Mouse (Mus musculus) frontal cortex, postnatal 10 days (tissue): ENCODE data around the gene Ash1l.

ENCODE experiments used
- DNase-seq, 2 experiments: peaks; one replicate each; pipeline ENCODE4 v3.0.0; 2022; ENCODE audit warnings: low spot score in 2 of 2, mixed read lengths in 1 of 2

Ash1l gene

DNA sequence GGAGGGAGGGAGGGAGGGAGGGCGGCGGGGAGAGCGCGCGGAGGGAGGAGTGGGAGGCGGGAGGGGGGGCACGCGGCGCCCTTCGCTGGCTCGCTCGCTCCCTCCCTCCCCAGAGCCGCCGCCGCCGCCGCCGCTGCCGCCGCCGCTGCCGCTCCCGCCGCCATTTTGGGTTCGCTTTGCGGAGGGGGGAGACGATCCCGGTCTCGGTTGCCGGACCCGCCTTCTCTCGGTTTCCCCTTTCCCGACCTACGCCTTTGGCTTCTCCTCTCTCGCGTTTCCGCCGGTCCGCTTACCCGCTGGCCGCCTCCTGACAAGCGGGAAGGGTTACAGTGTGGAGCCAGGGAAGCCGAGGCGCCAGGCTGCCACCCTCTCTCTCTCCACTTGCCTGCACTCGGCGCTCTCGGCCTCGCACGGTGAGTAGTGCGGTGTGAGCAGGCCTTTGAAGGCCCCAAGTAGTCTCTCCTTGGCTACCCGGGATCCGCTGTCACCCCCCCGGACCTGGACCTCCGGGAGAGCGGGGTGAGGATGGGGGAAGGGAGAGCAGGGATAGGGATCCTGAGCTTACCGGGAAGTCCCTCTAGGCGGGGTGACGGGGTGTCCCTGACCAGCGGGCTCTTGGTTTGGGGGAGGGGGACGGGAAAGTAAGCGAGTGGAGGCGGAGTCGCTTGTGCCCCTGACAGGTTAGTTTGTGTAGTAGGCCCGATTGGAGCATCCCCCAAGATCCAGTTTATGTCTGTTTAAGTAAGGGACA lies at the start of gene Ash1l, which contains the start of gene Dap3:
Ash1l (plus strand) TSS at position 47 of the 751 bp plus-strand sequence.
Dap3 (minus strand) TSS at position 606 of the 751 bp plus-strand sequence.
- peak; percentile 73 to 75 for DNase-seq

DNA sequence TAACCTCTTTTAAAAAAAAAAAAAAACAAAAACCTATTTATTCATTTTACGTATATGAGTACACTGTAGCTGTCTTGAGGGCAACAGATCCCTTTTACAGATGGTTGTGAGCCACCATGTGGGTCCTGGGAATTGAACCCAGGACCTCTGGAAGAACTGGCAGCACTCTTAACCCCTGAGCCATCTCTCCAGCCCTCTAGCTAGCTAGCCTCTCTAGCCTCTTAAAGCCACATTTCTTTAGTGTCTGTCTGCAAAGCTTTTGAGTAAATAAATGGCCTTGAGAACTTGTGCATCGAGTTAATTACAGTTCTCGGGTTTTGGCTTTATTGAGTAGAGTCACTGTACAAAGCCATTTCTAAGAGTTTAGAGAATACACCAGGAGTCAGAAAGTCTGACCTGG lies 45.6 kb upstream of the Ash1l start:
- no peak for DNase-seq

DNA sequence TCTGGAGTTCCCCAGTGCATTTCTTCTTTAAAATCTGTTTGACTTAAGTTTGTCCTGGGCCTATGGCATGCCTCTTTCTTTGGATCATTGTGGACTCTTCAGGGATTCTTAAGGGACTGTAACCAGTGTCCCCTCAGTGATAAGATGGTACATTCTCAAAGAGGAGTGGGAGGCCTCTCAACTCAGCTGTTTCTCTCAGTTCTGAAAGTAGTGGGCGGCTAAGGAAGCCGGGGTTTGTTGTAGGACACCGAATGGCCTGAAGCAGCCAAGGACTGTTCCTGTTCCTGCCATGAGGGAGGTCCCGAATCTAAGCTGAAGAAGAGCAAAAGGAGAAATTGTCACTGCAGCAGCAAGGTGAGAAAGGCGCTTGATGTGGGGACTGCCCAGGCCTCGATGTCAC lies 45.2 kb upstream of the Ash1l start:
- DNase-seq, result no peak

DNA sequence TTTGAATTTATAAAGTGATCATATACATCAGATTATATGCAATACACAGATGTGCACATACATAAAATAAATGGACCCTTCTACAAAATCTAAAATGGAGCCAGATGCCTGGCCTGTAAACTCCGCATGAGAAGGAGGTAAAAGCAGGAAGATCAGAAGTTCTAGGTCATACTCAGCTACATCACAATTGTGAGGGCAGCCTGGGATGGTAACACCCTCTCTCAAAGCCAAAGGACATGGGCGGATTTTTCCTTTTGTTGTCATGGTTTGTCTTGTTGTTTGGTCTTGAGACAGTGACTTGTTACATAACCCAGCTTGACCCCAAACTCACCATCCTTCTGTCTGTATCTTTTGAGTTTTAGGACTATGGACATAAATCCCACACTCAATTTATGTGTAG lies 44.7 kb upstream of the Ash1l start:
- no peak for DNase-seq

DNA sequence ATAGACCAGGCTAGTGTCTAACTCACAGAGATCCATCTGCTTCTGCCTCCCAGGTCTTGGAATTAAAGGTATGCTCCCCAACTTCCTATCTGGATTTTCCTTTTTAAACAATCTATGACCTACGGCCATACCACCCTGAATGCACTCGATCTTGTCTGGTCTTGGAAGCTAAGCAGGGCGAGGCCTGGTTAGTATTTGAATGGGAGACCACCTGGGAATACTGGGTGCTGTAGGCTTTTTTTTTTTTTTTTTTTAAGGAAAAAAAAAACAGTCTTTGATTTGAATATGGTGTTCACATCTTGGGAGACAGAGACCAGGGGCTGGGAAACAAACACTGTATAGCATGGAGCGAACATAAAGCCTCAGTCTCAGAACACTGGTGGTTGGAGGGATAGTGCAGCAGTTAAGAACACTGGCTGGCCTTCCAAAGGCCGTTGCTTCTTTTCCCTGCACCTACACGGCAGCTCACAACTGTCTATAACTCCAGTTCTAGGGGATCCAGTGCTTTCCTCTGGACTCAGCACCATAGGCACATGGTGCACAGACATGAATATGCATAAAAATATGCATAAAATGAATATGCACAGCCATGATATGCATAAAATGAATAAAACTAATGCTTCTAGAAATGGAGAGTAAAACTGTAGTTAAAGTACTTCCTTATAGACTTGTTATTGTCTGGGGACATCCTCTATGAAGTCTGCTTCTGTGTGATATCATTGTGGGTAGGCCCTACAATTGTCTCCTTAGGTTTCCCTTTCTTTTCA lies 43.8 kb upstream of the Ash1l start:
- DNase-seq, result no peak

DNA sequence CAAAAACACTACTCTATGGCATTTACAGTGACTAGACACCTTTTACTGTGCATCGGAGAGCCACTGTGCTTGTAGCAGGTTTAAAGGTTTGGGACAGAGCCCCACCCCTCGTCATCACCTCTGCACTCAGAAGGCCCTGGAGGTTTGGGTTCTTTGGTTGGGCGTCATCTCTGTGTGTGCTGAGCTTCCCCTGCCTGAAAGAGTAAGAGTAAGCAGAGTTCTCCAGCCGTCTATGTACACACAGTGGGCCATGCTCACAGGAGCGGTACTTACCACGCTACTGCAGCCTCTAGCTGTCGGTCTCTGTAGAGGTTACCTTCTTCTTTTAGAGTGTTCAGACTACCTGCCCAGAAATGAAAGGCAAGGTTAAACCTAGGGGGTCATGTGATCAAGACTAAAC lies 37.8 kb upstream of the Ash1l start:
- DNase-seq, result no peak

DNA sequence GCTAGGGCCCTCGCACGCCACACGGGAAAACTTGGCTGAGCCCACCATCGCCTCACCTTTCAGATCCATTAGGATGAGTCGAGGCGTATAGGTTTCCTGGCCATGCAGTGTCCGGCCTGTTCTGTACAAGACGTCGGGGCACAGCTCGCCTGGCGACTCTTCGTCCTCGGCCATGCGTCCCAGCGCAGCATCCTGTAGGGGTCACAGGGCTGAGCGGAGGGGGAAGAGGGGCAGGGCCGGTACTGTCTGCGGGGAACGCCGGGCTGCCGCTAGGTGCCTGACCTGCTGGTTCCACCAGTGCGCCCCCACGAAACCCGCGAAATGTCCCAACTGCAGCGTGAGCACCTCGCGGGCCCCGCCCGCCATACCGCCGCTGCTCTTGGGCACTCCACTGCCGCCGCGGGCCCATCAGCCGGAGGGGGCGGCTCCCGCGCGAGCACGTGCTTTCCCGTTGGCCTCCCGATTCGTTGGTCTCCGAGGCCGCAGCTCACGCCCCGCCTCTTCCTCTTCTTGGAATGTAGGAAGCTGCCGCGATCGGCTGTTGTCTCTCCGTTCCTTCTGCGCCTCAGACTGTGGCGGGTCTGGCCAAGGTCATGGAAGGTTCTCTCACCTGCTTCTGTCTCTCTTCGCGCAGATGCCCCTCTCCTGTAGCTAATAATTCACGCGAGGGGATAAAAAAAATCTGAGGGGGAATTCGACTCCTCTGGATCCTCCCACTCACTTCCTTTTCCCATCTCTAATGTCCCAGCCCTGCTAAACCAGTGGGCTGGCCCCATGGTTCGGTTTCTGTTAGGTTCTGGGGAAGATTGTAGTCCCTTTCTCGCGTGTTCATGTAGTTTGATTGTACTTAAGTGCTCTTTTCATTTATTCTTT lies 36.7 kb upstream of the Ash1l start, which contains the start of gene Msto1:
Msto1 (minus strand) TSS at position 489 of the 873 bp plus-strand sequence.
- peak; percentile 86 to 92 for DNase-seq

DNA sequence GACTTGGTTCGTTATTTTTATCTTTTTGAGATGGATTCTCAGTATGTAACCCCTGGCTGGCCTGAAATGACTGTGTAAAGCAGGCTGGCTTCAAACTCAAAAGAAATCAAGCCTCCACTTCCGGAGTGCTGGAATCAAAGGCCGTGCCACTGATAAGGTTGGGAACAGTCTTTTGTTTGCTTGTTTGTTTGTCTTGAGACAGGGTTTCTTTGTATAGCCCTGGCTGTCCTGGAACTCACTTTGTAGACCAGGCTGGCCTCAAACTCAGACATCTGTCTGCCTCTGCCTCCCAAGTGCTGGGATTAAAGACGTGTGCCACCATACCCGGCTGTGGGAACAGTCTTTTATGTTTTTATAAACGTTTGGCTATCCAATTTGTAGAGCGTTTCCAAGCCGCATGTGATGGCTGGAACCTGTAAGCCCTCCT lies 36.0 kb upstream of the Ash1l start:
- DNase-seq, result no peak

DNA sequence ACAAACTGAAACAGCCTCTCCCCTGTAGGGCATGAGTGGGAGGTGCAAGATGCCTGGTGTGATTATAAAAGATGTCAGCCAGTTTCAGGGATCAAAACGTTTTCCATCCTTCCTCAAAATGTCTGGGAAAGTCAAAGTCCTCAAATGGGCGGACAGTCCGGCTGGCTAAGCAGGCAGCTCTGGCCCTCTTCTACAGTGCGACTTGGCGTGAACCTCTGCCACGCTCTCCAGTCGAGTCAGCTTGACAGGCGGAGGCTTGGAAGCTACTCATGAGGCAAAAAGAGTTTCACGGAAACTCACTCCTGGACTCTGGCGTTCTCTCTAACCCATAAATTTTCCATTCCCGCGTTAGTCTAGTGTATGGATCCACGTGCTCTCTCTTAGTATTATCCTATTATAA lies 31.4 kb upstream of the Ash1l start:
- DNase-seq, result no peak

DNA sequence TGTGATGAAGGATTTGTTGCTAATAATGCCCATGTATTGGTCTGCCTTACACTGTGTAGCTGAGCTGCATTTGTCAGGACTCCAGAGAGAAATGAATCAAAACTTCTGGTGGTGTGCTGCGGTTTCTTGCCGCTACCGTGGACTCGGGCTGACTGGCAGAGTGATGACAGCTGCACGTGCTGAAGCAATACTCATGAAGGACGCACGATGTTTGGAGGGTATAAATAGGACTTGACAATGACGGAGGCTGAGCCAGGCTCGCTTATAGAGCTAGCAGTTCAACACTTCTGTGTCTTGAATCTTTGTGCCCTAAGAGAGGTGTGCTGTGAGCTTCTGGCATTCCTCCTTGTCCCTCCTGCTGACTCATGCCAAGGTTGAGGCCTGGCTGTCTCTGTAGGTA lies 29.0 kb upstream of the Ash1l start:
- DNase-seq, result no peak

DNA sequence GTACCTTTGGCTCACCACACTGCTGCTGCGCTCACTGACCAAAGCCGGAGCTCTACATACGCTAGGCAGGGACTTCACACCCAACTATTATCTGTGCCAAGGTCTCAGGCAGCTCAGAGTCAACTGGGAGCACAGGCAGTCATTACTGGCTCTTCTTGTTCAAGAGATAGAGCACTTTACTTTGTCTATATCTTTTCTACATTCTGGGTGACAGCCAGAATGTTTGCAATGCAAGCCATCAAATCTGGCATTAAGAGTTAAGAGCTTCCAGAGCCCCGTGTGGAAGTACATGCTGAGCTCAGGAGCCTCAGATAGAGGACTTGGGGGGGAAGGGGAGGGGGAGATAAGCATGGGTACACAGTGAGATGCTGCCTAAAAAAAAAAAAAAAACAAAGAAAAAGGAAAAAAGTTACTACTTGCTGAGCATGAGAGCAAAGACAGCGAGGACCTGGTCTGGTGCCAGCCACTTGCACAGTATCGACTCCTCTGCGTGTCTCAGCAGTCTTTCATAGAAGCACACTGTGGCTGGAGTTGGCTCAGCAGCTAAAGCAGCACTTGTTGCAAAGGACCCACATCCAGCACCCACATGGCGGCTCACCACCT lies 26.3 kb upstream of the Ash1l start:
- DNase-seq, result no peak

DNA sequence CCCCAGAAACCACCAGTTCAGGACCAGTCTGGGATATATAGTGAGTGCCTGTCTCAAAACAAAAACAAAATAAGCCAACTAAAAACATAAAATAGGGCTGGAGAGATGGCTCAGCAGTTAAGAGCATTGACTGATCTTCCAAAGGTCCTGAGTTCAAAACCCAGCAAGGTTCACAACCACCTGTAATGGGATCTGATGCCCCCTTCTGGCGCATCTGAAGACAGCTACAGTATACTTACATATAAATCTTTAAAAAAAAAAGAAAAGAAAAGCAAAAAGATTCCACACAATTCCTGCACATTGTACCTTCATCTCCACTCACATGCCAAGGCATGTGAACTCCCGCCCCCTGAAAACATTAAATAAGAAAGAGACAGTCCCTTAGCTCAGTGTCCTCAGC lies 24.8 kb upstream of the Ash1l start:
- no peak for DNase-seq

DNA sequence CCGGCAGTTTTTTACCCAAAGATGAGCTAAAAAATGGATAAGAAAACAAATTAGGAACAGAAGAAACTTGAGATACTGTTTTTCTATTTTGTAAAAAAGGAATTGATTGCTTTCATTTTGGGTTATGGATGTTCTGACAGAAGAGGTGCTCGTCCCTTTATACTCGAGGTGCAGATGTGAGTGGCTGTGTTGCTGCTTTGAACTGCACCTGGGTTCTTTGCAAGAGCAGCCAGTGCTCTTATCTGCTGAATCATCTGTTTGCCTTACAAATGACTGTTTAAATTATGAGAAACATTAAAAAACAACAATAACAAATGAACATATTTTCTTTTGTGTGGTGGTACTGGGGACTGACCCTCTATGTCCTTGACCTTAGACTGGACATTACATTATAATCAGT lies 20.9 kb upstream of the Ash1l start:
- DNase-seq, result no peak

DNA sequence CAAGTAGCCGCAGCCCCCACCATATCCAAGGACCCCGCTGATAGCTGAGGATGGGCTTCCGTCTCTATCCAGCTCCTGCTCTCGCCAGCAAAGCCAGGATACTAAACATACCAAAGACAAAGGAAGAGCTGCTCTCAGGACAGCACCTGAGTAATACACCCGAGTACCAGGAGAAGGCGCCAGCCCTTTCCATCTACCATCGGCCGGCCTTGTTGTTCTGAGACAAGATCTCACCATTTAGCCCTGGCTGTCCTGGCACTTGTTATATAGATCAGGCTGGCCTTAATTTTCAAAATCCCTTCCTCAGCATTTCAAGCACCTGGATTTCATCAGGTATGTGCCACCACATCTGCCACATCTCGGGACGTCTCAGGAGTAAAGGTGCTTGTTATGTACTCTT lies 11.4 kb upstream of the Ash1l start:
- DNase-seq, result no peak

DNA sequence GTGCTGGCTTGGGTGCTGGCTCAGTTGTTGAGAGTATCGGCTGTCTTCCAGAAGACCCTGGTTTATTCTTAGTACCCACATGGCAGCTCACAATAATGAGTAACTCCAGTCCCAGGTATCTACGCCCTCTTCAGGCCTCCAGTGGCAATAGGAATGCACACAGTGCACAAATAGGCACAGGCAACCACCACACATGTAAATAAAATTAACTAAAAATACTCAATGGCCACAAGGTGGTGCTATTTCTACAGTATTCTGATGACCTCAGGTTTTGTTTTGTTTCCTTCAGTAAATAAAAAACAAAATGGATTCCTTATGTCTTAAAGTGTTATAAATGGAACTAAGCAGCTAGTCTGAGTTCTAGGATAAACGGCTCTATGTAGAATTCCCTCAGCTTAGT lies 10.7 kb upstream of the Ash1l start:
- no peak for DNase-seq

DNA sequence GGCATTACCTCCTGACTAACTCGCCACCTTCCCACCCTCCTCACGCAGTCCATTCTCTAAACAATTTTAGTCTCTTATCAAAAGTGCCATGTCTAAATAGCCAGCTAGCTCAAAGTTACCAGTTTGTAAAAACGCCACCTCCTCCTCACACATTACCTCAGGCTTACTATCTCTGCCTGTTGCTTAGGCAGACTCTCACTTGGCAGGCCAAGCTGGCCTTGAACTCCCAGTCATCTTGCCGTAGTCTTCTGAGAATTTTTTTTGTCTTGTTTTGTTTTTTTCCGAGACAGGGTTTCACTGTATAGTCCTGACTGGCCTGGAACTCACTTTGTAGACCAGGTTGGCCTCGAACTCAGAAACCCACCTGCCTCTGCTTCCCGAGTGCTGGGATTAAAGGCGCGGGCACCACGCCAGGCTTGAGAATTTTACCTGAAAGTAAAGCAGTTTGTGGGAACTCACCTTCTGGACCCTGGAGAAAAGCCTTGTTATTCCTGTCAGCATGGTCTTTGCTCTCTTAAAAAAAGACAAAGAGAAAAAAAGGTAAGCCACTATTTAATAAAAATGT lies 8.0 kb upstream of the Ash1l start:
- DNase-seq, result no peak

DNA sequence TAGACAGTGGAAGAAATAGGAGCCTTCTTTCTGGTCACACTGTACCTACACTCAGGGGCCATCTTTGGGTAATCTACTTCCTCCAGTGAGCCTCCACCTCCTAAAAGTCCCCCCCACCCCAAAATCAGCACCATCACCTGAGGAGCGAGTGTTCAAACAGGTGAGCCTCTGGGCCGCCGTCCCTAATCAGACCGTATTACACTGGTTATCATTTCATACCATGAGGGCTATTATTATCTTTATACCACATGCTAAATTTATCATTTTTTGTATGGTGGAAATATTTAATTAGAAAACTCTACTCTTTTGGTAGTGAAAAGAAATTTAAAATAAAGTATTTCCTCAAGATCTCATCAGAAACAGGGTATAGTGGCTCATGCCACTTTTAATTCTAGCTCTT lies 6.3 kb upstream of the Ash1l start:
- DNase-seq, result no peak

DNA sequence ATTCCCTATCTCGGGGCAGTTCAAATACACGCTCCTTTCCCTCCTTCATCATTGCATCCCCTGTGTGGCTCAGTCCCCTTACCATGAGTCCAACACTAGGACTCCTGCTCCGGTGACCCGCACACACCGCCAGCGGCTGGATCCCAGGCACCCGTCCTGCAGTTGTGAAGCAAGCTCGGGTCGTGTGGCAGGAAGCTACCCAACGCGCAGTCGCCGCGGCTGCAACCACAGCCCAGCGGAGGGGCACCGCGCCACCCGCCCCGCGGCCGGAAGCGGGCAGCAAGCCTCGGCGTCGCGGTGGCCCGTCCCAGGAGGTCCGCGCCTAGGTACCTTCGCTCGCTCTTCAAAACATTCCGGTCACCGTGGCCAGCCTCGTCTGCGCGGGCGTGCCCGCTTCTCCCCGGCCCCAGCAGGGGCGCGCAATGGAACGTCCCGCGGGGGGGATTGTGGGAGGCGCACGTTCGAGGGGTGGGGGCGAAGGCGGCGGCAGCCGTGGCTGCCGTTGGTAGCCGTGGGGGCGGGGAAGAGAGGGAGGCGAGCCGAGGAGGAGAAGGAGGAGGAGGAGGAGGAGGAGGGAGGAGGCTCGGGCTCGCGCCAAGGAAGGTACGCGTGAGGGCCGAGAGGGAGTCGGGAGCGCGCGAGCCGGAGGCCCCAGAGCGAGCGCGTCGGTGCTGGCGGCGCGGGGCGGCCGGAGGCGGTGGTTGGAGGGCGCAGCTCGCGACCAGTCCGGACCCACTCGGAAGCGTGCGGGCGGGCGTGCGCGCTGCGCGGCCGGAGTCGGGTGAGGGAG lies 441 bp upstream of the Ash1l start:
- peak; percentile 80 to 88 for DNase-seq

DNA sequence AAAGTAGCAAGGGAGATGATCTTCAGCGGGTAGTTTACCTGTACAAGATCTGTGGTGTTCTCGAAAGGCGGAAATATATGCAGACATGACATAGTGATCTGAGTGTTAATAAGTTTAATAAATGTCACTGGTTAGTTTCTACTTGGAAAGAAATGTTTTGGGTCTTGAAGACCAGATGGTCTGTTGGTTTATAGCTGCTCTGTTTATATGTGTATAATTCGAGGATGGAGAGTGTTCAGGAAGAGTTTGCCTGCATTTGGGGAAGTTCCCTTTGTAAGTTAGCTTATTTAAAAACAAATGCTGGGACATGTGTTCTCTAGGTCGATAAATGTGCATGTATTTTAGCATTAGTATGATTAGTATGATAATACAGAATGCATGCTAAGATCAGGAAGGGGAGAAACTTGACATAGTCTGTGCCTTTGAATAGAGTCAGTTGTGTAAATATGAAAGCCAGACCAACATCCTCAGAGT lies 942 bp downstream of the Ash1l start:
- no peak for DNase-seq

DNA sequence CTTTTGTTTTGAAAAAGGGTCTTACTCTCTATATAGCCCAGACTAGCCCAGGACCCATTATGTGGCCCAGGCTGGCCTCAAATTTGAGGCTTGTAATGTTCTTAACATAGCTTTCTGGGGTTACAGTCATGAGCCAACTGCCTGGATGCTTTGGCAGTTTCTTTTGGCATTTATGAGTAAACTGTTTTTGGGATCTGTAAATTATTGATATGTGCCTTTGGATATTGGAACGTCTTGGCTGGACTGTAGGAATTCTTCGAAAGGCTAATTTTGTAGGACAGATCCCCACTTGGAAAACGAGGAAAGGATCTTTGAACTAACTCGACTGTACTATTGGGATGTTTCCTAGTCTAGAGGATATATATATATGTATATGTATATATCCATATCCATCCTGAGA lies 2.8 kb downstream of the Ash1l start:
- DNase-seq, result no peak
